Mouse (Mus musculus) spleen, adult 18-20 months (tissue): Measurements from ENCODE around the gene Nbl1.

ENCODE experiments used
- DNase-seq, 2 experiments: peaks; one replicate each; pipeline ENCODE4 v3.0.0; 2022; ENCODE audit warnings: mixed read lengths in 2 of 2

The Nbl1 gene

DNA sequence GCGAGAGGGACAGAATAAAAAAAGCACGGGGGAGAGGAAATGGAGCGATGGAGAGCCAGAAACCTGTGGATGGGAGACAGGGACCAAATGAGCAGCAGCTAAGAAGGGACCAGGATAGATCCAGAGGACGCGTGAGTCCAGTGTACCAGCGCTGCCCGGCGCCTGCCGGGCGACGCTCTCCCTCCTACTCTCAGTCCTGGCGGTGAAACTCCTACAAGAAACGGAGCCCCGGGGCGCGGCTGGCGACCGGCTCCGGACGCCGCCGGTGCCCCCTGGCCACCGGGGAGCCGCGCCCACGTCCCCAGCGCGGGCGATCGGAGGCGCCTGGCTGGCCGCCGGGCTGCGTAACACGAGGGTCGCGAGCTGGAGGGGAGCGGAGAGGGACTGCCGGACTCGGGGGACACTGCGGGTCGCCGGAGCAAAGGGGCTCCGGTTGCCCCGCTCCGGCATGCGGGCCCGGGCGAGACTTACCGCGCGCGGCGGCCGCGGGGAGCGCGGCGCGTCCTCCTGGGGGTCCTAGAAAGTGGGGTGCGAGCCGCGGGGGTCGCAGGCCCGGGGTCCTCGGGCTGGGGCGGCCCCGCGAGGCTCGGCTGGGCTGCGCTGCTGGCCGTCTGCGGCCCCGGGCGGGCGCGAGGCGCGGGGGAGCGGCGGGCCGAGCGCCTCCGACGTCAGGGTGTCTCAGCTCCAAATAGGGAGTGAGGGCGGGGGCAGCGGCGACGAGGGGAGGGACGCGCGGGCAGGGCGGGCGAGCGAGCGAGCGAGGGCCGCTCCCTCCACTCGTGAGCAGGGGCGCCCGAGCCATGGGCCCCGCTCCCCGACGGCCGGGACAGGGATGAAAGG is at the start of gene Nbl1:
Gene Nbl1, minus strand, starts transcription at position 638 of the 840 bp plus-strand sequence.
- DNase-seq = no peak

DNA sequence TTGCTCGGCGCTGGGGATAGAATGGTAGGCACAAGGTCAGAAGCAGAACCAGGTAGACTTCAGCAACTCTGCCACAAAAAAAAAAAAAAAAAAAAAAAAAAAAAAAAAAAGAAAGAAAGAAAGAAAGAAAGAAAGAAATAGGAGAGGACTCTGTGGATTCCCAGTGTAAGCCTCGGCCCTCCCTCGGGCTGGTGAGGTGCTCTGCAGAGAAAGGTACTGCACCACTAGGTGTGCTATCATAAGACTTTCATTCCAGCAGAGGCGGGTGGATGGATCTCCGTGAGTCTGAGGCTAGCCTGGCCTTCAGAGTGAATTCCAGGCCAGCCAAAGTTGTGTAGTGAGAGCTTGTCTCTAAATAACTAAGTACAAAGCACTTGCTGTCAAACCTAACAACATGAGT is 49.0 kb upstream of the Nbl1 start:
- DNase-seq = no peak

DNA sequence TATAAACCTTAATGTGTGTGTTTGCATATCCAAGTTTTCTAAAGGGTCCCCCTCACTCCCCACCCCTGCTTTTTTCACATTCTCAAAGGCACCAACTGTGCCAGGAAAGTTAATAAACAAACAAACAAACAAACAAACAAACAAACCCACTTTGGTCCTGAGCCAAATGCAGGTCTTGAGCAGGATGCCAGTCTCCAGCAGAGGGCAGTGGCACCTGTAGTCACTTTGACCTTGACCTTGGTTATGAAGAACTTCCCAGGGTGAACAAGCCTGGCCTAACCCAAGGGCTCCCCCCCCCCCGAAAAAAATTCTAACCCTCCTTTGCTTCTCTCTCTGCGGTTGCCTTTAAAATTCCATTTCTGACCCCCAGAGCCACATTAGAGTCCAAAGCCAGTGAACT is 47.5 kb upstream of the Nbl1 start:
- peak in 1 of 2 experiments; percentile 21 for DNase-seq

DNA sequence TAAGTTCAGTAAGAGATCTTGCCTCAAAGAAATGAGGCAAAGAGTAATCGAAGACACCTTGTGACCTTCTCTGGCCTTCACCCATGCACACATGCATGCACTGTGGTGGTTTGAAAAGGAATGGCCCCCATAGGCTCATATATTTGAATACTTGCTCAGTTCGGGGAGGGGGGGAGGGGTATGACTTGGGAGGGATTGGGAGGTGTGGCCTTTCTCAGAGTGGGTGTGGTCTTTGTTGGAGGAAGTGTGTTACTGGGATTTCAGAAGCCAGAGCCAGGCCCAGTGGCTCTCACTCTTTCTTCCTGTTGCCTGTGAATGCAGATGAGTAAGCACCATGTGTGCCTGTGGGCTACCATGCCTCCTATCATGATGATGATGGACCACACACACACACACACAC is 43.2 kb upstream of the Nbl1 start:
- DNase-seq = no peak

DNA sequence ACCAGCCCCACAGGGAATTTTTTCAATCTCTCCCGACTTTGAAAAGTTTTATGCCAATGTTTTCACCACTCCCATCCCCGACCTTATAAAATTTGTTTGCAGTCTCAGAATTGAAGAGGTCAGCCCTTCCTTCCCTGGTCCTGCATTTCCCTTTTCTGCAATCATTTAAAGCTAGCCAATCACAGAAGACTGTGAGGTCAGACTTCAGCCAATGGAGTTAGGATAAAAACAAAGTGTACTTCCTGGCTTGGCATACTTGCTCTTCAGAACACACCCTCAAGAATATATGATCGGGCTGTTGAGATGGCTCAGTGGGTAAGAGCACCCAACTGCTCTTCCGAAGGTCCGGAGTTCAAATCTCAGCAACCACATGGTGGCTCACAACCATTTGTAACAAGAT is 40.3 kb upstream of the Nbl1 start:
- DNase-seq = no peak

DNA sequence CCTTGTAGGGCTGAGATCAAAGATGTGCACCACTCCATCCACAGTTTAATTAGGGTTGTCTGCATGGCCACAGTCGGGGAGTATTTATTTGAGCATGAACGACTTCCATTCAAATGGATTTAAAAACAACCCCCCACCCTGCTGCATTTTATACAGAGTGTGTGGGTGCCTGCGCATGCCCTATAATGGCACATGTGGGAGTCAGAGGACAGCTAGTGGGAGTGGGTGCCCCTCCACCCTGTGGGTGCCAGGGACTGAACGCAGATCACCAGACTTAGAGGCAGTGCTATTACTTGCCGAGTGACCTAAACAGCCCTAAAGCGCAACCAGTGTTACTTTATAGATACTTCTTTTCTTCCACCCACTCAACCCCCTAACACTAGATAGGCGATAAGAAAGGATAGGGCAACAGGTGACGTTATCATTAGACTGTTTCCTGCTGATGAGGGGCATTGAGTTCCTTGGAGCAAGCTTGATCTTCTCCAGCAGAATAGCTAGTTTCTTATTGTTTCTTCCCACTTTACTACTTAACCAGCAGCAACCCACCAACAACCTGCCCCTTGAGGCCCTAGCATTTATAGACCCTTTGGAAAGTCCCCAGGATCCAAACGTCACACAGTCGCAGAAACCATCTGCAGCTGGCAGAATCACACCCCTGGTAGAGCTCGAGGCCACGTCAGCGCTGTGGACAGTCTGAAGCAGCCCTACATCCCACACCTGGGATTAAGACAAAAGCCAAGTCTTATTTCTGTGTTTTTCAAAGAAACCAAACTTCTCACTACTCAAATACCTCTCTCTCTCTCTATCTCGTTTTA is 39.3 kb upstream of the Nbl1 start:
- DNase-seq = no peak

DNA sequence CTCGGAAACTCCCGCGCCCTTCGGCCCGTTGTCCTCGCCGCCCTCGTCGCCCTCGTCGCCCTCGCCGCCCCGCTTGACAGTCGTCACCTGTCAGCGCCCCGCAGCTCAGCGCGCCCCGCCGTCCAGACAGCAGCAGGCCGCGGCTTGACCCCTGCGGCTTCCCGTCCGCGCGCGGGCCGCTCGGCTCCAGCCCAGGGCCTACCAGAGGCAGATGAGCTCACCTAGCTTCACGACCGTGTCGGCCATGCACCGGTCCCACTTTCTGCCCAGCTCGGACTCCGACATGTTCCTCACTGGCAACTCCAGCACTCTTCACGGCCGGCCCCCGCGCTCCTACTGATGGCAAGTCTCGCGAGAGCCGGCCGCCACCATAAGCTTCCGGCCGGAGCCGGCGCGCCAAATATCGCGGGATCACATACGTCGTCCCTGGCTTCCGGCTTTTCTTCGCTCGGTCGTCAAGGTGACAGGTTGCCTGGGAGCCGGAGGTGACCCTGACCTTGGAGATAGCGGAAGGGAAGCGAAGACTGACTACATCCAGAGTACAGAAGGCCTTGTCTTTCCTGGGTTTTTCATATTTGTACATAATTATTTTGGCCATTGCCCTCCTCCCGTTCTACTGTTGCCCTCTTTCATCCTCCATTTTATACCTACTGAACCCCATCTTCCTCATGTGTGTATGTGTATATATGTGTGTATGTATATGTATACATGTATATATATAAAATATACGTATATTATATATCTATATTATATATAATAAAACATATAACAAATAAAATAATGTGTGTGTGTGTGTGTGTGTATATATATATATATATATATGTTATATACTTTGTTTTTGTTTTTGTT is 38.1 kb upstream of the Nbl1 start, which contains the start of gene Minos1:
Gene Minos1, minus strand, starts transcription at position 413 of the 849 bp plus-strand sequence.
- DNase-seq = peak; percentile 92 to 96

DNA sequence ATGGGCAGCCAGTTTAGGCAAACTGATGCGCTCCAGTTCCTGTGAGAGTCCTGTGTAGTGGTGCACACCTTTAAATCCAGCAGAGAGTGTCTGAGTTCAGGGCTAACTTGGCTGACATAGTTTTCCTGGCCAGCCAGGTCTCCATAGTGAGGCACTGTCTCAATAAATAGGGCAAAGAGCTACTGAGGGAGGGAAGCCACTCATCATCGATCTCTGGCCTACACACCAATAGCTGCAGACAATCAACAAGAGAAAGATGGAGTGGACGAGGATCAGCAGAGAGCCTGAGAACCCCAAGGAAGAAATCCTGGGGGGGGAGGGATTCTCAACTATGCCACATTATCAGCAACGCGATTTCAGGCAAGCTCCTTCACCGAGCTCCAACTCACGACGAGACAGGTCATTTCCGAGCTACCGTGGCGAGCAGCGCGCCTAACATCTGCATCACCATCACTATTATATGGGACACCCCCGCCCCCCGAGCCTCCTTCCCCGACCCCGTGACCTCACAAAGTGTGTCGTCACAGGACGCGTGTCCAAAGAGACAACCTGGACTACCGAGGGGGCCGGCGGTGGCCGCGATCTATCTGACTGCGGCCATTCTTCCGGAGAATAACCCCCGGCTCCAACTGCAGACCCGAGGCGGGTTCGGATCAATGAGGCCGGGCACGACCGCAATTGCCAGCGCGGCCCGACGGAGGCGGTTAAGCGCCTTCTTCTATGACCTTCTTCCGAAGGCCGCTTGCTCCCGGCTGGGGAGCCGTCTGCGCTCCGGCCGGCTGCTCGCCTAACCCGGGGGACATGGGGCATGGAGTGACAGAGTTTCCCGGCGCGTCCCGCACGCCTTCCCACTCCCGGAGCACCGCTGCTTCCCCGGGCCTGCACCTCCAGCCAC is 37.3 kb upstream of the Nbl1 start:
- peak in 1 of 2 experiments; percentile 26 for DNase-seq

DNA sequence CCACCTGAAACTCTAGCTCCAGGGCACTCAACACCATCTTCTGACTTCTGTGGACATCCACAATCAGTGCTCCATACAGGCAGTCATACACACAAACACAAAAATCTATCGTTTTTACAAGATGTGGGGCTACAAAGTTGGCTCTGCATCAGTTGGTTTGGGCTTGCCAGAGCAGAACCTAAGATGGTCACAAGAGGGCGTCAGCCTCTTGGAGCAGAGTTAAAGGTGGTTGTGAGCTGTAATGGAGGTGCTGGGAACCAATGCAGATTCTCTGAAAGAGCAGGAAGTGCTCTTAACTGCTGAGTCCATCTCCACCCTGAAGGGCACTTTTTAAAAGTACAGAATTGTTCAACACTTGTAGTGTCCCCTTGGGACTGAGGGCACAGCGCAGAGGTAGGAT is 33.7 kb upstream of the Nbl1 start:
- no peak for DNase-seq

DNA sequence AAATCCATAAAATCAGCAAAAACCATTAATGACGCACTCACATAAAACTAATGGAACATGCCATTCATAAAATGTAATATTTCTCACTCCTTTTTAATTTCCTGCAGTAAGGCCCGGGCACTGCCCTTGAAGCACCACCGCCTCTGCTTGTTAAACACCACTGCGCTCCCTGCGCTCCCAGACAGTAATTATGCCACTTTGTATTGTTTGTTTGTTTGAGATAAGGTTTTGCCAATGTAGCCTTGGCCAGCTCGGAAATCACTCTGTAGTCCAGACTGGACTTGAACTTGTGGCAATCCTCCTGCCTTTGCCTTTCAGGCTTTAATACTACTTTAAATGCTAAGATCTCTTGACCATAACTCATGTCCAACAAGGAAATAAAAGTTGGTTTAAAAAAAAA is 32.1 kb upstream of the Nbl1 start:
- DNase-seq = no peak

DNA sequence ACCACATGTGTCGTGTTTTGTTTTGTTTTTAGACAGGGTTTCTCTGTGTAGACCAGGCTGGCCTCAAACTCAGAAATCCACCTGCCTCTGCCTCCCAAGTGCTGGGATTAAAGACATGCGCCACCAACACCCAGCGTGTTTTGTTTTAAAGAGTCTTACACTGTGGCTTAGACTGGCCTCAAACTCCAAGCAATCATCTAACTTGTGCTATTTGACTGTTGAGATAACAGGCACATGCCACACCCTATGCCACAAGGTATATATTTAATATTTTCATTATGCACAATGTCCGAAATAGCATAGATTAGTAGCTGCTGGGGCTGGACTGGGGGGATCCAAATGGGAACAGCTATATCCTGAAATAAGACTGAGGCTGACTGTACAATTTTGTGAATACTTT is 29.8 kb upstream of the Nbl1 start:
- DNase-seq = no peak

DNA sequence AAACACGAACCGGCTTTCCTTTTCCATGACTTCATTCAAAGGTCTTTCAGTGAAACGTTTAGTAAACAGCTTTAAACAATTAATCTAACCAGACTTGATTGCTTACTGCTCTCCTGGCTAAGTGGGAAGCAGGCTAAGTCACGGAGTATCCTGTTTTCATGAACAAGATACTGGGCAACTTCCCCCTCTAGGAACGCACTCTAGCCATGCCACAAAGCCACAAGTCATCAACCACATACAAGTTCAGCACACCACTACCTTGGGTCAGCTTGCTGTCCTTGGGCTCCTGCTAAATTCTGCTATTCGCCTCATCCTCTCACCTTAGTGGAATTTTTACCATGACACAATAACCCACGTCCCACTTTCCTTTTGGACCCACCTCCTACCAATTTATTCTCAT is 28.2 kb upstream of the Nbl1 start:
- no peak for DNase-seq

DNA sequence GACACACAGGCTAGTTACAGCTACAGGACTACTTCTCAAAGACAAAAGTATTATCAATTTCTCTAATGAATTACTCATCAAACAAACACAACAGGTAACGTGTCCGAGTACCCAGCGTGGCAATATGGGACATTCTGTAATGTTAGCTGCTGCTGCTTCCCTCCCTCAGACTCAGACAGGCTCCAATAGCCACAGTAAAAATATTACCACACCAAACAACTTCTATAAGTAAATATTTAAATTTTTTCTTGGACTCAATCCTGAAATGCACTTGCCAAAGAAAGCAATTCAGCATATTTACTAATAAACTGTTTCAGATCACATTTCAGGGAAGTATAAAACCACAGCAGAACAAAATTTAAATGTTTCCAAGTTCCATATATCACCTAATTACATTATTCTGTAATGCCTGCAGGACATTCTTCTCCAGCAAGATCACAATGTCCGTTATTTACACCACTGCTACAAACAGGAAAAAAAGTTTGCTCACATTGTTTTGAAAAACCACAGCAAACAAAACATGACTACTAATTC is 27.6 kb upstream of the Nbl1 start:
- DNase-seq = no peak

DNA sequence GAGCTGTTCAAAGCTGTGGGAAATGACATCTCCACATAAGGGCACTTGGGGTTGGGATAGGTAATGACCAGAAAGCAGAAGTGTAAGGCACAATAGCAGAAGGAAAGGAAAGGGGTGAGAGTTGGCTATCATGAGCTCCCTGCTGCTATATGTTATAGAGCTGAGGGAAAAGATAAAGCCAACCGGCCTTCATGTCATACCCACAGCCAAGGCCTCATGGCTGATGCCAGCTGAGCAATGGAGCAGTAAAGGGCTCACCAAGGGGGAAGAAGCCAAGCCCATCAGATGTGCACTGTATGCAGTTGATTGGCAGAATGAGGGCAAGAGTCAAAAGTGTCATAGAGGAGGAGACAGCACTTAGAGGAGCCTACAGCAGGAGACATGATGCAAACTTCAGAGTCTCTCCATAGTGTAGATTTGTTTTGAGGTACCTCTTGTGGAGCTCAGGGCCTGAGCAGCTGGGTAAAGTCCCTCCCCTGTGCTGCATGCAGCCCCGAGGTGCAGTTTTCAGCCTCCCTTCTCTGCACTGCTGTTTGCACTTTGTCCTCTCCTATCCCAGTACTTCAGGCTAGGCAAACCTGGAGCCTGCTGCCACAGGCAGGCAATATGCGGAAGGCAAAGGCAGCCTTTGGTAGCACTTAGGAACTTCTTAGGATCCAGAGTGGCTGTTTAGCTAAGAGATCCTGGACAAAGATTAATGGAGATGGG is 23.7 kb upstream of the Nbl1 start:
- no peak for DNase-seq

DNA sequence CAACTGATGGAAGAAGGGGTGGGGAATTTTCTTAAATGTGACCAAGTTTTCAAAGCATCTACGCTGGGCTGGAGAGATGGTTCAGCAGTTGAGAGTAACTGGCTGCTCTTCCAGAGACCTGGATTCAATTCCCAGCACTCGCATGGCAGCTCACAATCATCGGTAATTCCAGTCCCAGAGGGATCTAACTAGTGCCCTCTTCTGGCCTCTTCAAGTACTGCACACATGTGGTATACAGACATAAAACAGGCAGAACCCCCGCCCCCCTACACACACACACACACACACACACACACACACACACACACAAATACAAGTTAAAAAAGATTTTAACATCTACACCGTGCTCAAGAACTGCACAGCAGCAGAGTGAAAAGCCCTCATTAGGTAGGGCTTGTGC is 22.9 kb upstream of the Nbl1 start:
- DNase-seq = no peak

DNA sequence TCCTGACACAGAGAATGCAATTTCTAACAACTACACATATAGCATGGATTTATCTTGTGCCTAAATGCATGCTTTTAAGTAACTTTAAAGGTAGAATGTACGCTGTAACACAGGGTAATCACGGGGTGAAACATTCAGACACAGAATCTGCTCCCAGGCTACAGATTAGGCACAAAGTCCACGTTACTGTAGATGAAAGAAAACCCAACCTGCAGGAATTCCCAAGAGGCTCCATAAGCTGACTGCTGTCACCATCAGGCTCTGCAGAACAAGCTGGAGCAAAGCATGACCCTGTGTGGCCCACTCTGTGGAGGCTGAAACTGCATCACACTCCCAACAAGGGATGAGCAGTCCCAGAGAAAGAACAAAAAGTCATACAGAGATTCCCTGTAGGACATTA is 19.7 kb upstream of the Nbl1 start:
- no peak for DNase-seq

DNA sequence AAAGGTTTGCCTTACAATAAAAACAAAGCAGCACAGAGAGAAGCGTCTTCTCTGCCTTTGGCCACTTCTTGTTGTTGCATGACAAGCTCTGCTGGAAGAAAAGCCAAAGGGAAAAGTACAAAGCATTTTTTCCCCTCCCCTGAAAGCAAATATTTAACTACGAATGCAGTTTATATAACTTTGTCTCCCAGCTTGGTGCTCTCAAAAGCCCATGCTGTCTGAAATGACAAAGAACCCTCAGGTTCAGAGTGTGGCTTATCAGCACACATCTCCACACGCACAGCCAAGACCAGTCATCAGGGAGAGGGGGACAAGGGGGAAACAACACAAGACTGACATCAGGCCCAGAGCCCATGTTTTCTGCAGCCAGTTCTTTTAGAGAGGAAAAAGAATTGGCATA is 18.6 kb upstream of the Nbl1 start:
- no peak for DNase-seq

DNA sequence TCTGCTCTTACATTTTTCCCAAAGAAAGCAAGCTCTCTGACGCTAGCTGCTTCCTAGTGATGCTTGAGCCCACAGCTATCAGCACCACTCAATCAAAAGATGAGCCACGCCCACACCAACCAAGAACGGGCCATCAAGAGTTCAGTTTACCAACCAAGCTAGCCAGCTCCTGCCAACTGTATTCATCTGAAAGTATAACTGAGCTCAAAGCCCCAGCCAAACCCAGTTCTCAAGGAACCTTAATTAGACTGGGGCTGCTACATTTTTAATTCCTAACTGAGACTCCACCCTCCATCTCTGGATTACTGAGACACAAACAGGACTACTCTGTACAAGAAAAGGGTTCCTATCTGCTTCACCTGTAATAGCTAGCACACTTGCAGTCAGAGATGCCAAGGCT is 18.1 kb upstream of the Nbl1 start:
- DNase-seq = no peak

DNA sequence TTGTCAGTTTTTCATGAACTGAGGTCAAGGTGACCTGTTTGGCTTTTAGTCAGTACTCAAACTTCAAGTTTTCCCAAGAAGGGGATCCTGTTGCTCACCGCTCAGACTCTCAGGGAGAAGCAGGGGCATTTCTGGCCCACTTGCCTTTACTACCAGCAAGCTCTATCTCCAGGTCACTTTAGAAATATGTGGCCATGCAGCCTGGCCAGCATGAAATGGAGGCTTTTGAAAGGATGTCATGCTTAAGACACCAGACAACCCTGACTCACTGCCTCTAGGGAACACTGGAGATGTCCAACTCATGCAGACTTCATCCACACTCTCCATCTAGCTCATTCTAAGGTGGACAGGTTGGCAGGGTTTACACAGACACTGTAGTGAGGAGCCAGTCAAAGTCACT is 12.7 kb upstream of the Nbl1 start:
- DNase-seq = no peak

DNA sequence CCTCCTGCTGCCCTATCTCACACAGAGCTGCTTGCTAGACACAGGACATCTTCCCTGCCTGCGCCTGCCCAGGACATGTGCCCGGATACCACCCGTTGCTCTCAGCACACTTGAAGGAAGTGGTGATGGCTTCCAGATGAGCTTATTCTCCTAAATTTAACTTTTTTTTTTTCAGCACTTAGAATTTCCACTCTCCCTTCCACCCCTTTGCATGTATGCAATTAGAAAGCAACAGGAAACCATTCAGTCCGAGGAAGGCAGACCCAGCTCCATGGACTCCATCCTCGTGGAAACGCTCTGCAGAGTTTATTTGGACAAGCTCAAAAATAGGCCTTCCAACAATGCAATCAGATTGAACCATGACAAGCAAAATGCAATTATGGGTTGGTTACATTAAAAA is 8.8 kb upstream of the Nbl1 start:
- no peak for DNase-seq

DNA sequence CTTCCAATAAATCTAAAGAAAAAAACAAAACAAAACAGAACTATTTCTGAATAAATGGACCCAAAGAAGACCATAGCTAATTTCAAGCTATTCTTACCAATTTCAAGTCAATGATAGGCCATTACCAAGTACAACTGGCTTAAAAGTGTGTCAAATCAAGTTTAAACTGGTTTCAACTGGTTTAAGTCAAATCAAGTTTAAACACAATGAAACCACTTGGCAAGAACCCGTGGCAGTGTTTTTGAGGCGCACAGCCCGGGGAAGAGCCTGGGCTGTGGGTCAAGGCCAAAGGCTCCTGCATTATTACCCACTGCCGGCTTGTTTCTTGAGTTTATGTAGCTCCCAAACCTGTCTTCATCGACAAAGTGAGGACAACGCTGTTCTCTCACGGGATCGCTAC is 7.5 kb upstream of the Nbl1 start:
- DNase-seq = no peak
